Mouse (Mus musculus) lung, postnatal 4 days (tissue): Measurements from ENCODE around the gene Iqsec1.

ENCODE experiments used
- DNase-seq, 2 experiments: peaks; one replicate each; pipeline ENCODE4 v3.0.0; 2021

Iqsec1 gene

DNA sequence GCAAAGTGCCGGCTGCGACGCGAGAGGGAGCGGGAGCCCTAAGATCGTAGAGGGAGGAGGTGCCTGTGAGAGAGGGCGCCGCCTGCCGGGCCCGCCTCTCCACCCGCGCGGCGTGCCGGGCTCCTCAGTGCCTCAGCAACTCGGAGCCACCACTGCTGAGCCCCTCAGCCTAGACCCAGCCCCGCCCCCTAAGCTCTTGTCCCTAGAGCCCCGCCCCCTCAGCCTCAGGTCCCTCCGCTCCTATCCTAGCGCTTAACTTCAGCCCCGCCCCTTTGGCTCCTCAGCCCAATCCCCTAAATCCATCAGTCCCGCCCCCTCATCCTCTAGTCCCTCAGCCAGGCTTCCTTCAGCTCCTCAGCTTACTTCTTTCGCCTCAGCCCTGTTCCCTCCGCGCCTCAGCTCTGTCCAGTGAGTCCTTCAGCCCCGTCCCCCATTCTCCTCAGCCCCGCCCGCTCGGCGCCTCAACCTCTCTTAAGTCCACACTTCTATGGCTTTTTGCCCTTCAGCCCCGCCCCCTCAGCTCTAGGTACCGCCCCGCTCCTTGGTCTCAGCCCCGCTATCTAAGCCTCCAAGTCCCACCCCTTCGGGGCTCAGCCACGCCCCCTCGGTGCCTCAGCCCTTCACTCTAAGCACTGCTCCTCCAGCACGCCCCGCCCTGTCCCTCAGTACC, at the start of gene Iqsec1:
Gene Iqsec1 (minus strand): TSS at position 38 of the 670 bp plus-strand sequence.
- DNase-seq: peak; percentile 91 to 95

DNA sequence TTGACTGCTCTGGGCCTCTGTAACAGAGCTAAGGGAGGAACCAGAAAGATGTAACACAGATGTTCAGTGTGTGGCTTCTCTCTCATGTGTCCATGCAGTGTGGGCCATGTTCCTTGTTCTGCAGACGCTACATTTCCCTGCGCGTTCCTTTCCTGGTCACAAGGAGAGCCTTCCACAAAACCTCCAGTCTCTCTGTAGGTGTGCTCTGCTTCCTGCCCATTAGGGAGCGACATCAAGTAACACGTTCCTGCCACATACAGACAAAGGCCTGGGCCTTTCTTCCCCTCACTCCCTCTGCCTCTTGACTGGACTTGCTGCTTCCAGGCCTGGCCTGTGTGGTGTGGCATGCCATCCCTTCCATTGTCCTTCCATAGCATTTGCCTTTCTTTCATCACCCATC, 39.8 kb upstream of the Iqsec1 start:
- DNase-seq: no peak

DNA sequence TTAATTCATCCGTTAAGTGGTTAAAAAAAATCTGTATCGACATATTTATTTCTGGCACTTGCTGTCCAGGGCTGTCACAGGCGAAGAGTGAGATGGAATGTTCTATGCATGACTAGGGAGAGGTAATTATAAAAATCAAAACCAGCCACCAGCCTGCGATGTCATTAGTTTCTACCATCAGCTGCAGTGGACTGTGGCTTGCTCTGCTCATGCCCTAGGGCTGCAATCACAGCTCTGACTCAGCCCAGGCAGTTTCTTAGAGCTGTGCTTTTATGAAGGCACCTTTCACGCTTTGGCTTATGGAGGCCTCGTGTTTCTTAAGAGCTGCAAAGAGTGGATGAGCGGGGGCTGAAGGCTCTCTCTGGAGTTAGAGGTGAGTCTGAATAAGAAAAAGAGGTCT, 32.3 kb upstream of the Iqsec1 start:
- no peak for DNase-seq

DNA sequence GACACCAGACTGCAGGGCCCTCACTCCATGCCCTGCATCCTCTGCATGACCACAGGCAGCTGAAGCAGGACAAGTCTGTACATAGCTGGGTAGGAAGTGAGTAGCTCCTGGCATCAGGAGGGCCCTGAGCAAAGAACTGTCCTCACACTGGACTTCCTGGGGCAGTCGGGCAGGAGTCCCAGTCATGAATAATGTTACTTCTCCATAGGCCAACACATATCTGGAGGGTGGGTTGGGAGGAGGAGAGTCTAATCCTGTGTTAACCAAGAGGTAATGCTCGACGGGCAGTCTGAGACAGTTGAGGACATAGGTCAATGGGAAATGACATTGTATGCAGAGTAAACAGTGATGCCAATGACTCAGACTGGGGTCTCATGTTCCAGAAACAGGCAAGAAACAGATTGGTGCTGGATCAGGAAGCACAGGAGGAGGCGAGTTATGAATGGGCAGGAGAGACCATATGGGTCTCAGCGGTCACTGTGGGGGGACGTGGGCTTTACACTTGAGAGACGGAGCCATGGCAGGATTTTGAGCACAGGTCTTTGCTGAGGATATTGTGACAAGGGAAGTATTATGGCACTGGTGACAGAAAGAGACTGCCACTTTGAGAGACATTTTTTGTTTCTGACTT, 28.2 kb upstream of the Iqsec1 start:
- no peak for DNase-seq

DNA sequence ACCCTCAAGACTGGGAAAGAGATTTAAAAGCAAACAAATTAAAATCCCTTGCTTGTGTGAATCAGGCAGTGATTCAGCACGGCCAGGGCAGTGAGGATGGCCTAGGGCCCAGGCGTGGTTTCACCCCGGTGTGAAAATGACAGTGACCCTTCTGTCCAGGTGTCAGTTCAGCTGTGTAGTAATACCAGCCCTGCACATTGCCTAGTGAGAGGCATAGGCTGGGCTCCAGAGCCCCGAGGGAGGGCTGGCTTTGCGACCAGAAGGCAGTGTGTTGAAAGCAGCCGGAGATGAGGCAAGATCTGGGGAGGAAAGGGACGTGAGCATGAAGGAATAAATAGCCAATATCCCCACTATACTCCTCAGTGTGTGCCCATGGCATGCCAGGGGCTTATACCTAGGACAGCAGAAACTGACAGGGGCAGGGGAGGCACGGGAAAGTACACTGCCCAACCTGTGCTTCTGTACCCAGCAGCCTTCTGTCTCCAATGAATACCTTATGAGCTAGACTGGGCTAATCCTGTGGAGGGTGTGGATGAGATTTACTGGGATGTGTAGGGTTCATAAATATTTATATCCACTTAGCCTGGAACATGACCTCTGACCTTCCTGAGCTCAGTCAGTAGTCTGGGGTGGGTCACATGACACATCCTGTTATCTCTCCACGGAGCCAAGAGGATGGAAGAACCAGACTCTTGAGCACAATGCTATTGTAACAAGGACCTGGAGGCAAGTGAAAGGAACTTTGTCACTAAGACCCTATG, 25.9 kb upstream of the Iqsec1 start:
- peak in 1 of 2 experiments; percentile 10 for DNase-seq

DNA sequence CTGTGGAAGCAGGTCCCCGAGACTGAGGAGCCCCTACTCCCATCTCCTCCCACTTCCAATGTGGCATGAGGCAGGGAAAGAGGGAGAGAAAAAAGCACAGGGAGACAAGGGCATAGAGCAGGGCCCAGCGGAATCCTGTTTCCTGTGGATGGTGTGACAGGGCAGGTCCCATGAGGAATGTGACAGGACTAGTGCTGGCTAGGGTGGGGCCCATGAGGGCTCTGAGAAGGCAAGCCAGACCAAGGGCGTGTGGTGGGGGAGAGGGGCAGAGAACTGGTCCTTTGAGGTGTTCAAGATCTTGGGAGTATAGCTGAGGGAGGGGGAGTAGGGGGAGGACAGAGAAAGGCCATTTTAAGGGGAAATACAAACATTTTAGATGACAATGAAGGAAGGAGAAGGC, 24.0 kb upstream of the Iqsec1 start:
- no peak for DNase-seq

DNA sequence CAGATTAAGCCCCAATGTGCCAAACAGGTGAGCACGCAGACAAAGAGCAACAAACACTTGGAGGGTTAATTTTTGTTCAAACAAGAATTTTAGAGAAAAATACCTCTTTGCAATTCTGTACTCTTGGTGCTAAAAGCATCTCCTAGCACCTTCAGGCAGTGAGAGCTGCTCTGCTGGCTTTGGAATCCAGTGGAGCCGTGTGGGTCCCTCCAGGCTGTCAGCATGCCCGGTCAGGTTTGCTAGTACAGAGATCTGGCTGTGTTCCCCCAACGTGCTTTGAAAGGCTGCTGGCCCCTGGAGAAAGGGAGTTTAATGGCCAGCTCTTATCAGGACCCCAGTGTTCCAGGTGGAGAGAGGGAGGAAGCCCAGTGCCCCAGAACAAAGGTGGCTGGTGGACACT, 23.1 kb upstream of the Iqsec1 start:
- no peak for DNase-seq

DNA sequence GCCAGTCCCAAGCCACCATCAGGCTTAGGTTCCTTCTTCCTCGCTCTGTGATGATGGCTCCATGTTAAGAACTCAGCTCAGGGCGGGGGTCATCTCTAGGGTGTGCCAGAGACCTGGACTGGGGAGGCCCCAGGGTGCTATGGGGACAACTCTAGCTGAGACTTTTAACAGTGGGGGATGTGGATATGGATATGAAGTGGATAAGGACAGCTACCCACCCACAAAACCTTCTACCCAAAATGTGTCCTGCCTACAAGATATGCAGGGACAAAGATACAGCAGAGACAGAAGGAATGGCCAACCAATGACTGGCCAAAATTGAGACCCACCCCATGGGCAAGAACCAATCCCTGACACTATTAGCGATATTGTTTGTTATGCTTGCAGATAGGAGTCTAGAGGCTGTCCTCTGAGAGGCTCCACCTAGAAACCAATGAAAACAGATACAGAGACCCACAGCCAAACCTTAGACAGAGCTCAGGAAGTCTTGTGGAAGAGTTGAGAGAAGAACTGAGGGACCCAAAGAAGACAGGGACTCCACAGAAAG, 19.9 kb upstream of the Iqsec1 start:
- DNase-seq: no peak

DNA sequence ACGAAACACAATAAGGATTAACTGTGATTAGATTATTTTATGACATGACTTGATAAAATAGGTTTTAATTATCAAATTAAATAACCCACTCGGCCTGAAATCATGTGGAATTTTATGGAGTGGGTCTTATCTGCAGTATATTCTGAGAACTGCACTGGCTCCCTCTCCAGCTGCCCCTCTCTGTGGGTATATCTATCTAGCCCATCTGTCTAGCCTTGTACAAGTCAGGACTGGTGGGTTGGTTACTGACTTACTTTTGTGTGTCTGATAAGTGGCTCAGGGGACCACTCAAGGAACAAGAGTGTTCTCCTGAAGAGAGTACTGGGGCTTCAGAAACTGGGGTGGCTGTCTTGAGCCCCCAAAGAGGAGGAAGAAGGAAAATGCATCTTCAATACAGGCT, 18.7 kb upstream of the Iqsec1 start:
- no peak for DNase-seq

DNA sequence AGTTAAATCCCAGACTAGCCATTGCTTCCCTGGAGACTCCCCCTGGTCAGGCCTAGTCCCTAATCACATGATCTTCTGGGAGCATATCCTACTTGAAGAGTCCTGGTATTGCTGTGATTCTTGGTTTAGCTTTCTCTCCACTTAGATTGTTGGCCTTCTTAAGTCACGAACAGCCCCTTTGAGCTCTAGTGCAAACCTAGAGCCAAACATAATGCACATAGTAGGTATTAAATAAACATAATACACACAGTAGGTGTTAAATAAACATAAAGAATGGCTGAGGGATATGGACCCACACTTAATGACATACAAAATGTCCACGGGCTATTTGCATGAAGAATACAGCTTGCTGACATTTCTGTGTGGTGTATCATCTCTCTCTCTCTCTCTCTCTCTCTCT, 15.7 kb upstream of the Iqsec1 start:
- DNase-seq: no peak

DNA sequence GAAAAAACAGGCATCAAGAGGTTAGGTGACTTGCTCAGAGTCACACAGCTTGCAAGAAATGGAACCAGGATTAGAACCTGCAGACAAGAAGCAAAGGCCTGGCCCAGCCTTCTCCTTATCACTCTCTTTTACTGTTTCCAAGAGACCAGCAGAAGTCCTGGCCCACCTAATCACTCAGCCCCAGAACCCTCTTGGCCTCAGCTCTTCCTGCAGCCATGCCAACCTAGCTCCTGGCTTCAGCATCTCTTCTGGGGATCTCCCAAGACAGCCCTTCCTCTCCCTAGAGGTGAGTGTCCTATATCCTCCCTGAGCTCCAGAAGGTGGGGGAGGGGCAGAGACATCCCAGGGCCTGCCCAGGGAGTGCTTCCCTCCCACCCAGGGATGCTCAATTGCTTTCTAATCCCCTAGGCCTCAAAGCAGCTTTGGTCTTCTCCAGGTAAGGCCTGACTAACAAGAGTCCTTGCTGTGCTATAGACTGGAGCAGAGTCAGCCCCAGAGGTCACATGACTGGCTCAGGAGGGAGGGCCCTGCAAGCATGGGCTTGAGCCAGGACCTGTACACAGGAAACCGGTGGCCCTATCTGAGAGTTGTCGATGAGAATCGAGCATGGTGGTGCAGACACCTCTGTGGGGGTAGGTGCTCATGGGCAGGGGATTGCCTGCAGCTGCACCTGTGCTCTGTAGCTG, 15.0 kb upstream of the Iqsec1 start:
- no peak for DNase-seq

DNA sequence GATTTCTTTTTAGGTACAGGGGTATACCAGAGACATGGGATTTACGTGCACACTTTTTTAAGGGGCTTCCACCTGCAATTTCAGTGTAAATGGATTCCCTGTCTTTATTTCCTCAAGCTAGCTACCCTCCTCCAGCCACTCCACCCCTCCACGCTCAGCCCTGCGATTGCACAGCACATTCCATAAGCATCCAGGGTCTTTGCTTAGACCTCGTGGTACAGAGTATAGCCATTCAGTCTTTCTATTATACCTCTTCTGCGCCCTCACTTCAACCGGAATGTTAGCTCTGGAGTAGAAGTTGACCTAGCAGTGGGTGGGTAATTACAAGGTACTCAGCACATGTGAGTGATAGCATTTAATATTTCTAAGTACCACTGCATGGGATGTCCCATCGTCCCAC, 13.1 kb upstream of the Iqsec1 start:
- no peak for DNase-seq

DNA sequence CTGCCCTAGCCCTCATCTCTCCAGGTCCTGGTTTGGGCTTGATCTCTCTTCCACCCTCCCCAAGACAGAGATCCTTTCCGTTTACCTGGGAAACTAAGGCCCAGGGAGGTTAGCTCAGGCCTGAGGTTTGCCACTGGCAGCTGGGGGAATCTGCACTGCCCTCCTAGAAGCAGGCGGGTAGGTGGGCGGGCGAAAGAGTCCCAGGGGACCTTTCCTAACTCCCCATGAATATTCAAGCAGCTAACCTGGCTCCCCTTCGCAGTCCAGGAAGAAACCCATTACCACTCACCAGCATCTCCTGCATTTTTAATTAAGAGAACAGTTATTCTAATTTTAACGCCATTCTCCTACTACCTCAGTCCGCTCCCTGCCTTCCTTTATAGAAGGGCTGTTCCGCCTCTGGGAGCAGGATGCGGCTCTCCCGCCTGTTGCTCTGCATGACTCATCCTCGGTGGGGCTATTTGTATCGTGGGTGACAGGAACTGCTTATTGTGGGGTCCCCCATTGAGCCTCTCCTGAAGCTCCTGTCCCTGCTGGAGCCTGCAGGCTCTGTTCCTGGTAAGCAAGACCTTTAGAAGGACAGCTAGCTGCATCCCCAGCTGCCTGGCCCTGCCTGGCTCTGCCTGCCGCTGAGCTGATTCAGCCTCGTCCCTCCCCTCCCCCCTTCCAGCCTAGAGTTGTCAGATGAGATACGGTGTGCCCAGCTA, 12.5 kb upstream of the Iqsec1 start:
- no peak for DNase-seq

DNA sequence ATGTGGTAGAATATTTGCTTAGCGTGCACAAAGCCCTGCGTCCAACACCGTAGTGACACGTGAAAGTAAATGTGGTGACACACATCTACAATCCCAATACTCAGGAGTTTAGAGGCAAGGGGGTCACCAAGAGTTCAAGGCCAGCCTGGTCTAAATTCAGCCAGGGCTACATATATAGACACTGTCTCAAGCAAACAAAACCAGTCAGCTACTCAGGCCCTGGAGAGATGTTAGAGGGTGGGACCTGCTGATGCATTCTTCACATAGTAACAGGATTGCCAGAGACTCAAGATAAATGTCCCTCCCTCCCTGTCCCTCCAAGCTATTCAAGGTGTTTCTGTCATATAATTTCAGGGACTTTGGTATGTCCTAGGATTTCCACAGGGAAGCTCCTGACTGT, 10.7 kb upstream of the Iqsec1 start:
- no peak for DNase-seq

DNA sequence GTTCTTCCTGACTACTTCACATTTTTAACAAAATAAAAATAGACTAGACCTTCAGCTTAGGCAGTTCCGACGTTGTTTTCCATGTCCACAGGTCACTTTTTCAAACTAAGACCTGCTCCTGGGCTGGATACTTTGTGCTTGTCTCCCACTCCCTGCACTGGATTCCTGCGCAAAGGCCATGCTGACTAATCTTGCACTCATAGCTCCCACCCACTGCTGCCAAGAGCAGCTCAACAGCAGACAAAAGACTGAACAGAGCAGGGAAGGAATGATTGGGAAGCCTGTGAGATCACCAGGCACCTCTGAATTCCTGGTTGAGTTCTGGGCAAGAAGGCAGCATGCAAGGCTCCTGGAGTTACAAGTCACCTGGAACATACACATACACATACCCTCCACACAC, 8.5 kb upstream of the Iqsec1 start:
- no peak for DNase-seq

DNA sequence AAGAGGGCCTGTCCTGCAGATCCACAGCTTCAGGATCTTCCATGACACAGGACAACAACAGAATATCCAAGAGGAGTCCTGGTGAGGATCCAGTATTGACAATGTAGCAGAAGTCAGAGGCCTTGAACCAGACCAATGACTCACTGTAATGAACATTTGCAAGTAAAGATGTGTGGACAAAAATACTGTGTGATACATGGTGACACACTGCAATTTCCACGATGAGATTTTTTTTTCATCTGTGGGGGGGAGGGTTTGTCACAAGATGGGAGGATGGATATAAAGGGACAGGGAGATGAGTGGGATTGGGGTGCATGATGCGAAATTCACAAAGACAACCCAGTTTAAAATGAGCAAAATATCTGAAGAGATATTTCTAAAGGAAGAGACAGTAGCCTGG, 7.7 kb upstream of the Iqsec1 start:
- DNase-seq: no peak

DNA sequence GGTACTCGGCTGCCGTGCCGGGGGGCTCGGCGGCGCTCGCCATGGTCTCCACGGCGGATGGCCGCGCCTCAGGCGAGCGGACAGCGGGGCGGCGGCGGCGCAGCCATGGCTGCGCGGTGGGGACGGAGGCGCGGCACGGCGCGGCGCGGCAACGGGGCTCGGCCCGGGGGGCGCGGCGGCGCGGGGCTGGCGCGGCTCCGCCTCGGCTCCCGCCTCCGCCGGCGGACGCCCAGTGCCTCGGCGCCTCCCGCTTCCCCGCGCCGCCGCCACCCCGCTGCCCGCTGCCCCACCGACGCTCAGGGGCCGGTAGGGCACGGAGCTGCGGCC, 223 bp downstream of the Iqsec1 start:
- DNase-seq: no peak

DNA sequence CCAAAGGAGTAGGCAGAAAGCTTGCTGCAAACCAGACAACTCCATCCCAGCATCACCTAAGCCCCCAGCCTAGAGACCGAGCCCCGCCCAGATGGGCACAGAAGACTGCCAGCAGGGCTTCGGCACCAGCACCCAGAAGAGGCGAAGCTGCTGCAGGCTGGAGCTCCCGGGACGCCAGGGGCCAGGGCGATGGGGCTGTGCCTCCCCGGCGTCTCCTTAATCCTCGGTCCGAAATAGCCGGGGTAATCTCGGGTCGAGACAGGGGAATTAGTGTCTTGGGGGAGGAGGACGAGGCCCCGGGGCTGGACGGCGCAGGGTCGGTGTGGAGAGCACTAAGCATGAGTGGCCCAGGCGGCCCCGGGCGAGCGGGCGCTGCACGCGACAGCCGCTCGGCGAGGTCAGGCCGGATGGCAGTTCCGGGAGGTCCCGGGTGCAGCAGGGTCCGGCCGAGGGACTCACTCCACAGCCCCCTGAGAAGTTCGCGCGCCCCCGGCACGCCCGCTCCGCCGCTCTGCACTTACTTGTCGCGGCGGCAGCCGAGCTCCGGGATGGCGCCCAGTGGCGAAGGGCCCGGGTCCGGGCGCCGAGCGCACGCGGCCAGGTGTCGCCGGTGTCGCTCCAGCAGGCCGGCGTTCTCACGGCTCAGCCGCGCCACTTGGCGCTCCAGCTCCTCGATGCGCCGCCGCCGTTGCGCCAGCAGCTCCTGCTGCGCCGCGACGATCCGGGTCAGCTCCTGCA, 755 bp downstream of the Iqsec1 start:
- peak; percentile 39 to 56 for DNase-seq

DNA sequence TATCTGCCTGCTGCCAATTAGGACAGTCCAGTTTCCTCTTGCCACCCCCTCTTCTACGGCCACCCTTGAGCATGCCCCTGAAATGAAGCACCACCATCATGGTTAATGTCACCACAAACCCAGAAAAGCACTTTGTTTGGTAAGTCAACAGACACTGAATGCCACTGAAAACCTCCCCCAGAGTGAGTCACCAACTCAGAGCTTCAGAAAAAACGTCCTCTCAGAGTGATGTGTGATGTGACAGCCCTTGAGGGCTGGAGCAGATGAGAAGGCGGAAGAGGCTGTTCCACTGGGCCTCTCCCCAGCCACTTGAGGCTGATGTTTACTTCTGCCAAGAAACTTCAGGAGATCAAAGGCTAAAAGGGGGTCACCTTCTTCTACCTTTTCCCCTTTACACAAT, 4.4 kb downstream of the Iqsec1 start:
- peak; percentile 39 to 61 for DNase-seq

DNA sequence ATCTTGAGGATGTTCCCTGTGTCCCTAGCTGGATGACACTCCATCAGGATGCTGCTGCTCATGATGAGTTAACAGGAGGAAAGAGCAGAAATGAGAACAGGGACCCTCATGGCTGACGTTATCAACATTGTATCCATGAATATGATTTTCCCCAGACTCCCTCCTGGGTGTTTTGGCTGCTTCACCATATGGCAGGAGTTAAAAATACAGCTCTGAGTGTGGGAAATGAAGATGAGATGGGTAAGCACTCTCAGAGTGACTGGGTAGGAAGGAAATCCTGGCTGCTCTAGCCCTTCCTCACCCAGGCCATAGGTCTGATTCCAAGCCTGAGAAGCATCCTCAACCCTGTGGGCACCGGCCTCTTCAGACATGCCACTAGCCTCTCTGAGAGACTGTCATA, 14.2 kb downstream of the Iqsec1 start:
- no peak for DNase-seq

DNA sequence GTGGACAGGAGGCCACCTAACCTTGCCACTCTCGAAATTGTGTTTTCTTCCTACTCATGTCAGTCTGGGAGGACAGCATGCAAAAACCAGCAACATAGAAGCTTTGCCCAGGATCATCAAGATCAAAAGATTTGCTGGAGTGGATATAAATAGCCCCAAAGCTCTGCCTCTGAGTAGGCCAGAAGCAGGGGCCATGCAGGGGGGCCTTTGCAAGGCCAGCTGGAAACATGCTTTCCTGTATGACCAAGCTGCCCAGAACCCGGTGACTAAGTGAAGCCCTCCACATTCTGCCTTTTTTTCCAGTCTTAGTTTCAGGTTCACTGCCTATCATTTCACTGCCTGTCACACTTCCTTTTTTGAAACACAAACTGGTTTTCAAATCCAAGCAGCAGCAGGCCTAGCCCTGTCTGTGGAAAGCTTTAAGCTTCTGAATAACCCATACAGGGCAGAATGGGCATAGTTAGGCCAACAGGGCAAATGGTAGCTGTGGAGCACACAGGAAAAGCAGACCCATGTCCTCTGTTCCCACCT, 19.1 kb downstream of the Iqsec1 start:
- no peak for DNase-seq

DNA sequence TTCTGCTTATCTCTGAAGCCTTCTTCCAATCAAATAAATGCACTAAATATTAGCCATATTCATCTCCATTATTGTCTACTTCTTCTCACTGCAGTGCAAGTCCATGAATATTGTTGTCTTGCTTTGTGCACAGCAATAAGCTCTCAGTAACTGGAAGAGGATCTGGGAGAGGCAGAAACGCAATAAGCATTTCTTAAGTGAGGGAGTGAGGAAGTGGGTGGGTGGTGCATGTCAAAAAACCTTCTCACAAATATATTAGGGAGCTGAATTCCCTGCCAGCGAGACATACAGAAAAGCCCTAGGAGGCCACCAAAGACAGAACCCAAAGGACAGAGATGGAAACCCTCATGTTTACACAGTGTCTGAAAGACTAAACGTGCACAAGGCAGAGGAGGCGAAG, 35.1 kb downstream of the Iqsec1 start:
- DNase-seq: no peak
